Mouse (Mus musculus) thymus, postnatal 10 days (tissue): Measurements from ENCODE around the gene Ahnak.
"Not testable (repeated sequence)": the region's sequence is repeated elsewhere in the genome, so short reads cannot be mapped to it uniquely, and the experiment has no call there.

Experiments used
- DNase-seq, 2 experiments: peaks; one replicate each; pipeline ENCODE4 v3.0.0; 2021; ENCODE audit warnings: low spot score in 2 of 2

Gene Ahnak

GRCm38 (mm10) chr19:9065621-9066561 lies 76.8 kb downstream of the Ahnak start:
- peak; percentile 54 to 64 for DNase-seq

GRCm38 (mm10) chr19:9067292-9067691 lies 78.2 kb downstream of the Ahnak start:
- DNase-seq = no peak

- no peak for DNase-seq
These were observed 80.7 kb downstream of the Ahnak start for GRCm38 (mm10) chr19:9069687-9070307.

- no peak for DNase-seq
These were observed 81.2 kb downstream of the Ahnak start for GRCm38 (mm10) chr19:9070316-9070715.

GRCm38 (mm10) chr19:9071456-9072156 lies 82.5 kb downstream of the Ahnak start:
- no peak for DNase-seq

GRCm38 (mm10) chr19:9072157-9072530 lies 83.1 kb downstream of the Ahnak start:
- DNase-seq = no peak

- no peak for DNase-seq
These were observed 84.8 kb downstream of the Ahnak start for GRCm38 (mm10) chr19:9073776-9074411.

- no peak for DNase-seq
These were observed 85.3 kb downstream of the Ahnak start for GRCm38 (mm10) chr19:9074424-9074823.

- DNase-seq = no peak
These were observed 86.5 kb downstream of the Ahnak start for GRCm38 (mm10) chr19:9075558-9075957.

- no peak for DNase-seq
These were observed 87.0 kb downstream of the Ahnak start for GRCm38 (mm10) chr19:9076035-9076434.

GRCm38 (mm10) chr19:9076982-9077660 lies 88.0 kb downstream of the Ahnak start:
- DNase-seq = no peak

GRCm38 (mm10) chr19:9079916-9080315 lies 90.8 kb downstream of the Ahnak start:
- DNase-seq = no peak

GRCm38 (mm10) chr19:9081311-9082190 lies 92.5 kb downstream of the Ahnak start:
- DNase-seq = no peak

GRCm38 (mm10) chr19:9082191-9083009 lies 93.3 kb downstream of the Ahnak start:
- peak; percentile 65 to 87 for DNase-seq

GRCm38 (mm10) chr19:9083010-9083355 lies 93.9 kb downstream of the Ahnak start:
- no peak for DNase-seq

GRCm38 (mm10) chr19:9083892-9084291 lies 94.8 kb downstream of the Ahnak start:
- DNase-seq = not testable (repeated sequence)

GRCm38 (mm10) chr19:9087821-9088220 lies 98.7 kb downstream of the Ahnak start, which contains the start of gene Scgb1a1:
Gene Scgb1a1, minus strand, starts transcription at chr19:9087958.
- DNase-seq = no peak

GRCm38 (mm10) chr19:9090191-9090590 lies 101.1 kb downstream of the Ahnak start:
- no peak for DNase-seq

- no peak for DNase-seq
These were observed 101.6 kb downstream of the Ahnak start for GRCm38 (mm10) chr19:9090709-9091108.
